Mouse (Mus musculus) MEL (cell line): Measurements from ENCODE around the gene Epb41. TPM values are rescaled to one million over a fixed set of nuclear protein-coding genes. Genes with fewer than 3 reads are reported as not detected.

Experiments
- DNase-seq: peaks from one replicate; pipeline ENCODE4 v3.0.0; 2011; ENCODE audit warnings: low read depth, low spot score
- H3K27ac ChIP-seq: 2 replicates; pipeline ENCODE4 v1.5.1; 2012; ENCODE audit warnings: low read depth, mild to moderate bottlenecking, control low read depth, low read length, moderate library complexity; ENCODE audit not compliant: control insufficient read depth
- H3K27me3 ChIP-seq, 2 experiments: fragments of 150-350 bp in 1 of 2; sonication (generic) in 1 of 2; 2 replicates each; pipeline ENCODE4 v1.6.1; 2012; ENCODE audit warnings: low read length in 2 of 2, mild to moderate bottlenecking in 2 of 2, improper control_type of control experiment in 1 of 2, moderate library complexity in 1 of 2; ENCODE audit not compliant: insufficient read depth in 2 of 2, control insufficient read depth in 1 of 2
- H3K36me3 ChIP-seq, 2 experiments: 2 replicates each; pipeline ENCODE4 v1.6.1; 2012 to 2014; ENCODE audit warnings: low read length in 2 of 2, improper control_type of control experiment in 1 of 2, inconsistent platforms in 1 of 2, mild to moderate bottlenecking in 1 of 2; ENCODE audit not compliant: insufficient read depth in 2 of 2, control insufficient read depth in 1 of 2
- H3K4me1 ChIP-seq, 2 experiments: fragments of 150-350 bp in 1 of 2; sonication (generic) in 1 of 2; 2 replicates each; pipeline ENCODE4 v1.6.1; 2012; ENCODE audit warnings: low read length in 2 of 2, improper control_type of control experiment in 1 of 2, mild to moderate bottlenecking in 1 of 2; ENCODE audit not compliant: insufficient read depth in 2 of 2, control insufficient read depth in 1 of 2
- H3K4me3 ChIP-seq, 2 experiments: fragments of 150-350 bp in 1 of 2; sonication (generic) in 1 of 2; 2 replicates each; pipeline ENCODE4 v1.5.1; 2012; ENCODE audit warnings: low read depth in 2 of 2, low read length in 2 of 2, mild to moderate bottlenecking in 2 of 2, moderate library complexity in 2 of 2, control low read depth in 1 of 2, improper control_type of control experiment in 1 of 2; ENCODE audit not compliant: control insufficient read depth in 1 of 2, insufficient read depth in 1 of 2
- H3K79me2 ChIP-seq: 2 replicates; pipeline ENCODE4 v1.6.1; 2012; ENCODE audit warnings: mild to moderate bottlenecking, low read length, moderate library complexity; ENCODE audit not compliant: control insufficient read depth, poor library complexity, insufficient read depth
- H3K9ac ChIP-seq: 2 replicates; pipeline ENCODE4 v1.6.1; 2012; ENCODE audit warnings: low read depth, mild to moderate bottlenecking, control low read depth, low read length, moderate library complexity; ENCODE audit not compliant: control insufficient read depth, poor library complexity, severe bottlenecking
- H3K9me3 ChIP-seq: fragments of 150-350 bp; sonication (generic); replicated peaks from 2 replicates; pipeline ENCODE4 v1.6.1; 2012; ENCODE audit warnings: mild to moderate bottlenecking, low read length, improper control_type of control experiment, moderate library complexity; ENCODE audit not compliant: insufficient read depth
- CHD1 ChIP-seq: IDR thresholded peaks from 2 replicates; pipeline ENCODE4 v1.6.1; 2012; ENCODE audit warnings: low read depth, mild to moderate bottlenecking, inconsistent platforms, low read length, improper control_type of control experiment
- CTCF ChIP-seq, 3 experiments: IDR thresholded peaks in 2 of 3; conservative IDR thresholded peaks in 1 of 3; 2 replicates each; pipeline ENCODE4 v1.5.1; 2011 to 2012; ENCODE audit warnings: low read length in 3 of 3, low read depth in 2 of 3, mild to moderate bottlenecking in 2 of 3, improper control_type of control experiment in 1 of 3, inconsistent platforms in 1 of 3, mixed read lengths in 1 of 3, moderate library complexity in 1 of 3; ENCODE audit not compliant: control insufficient read depth in 1 of 3, insufficient read depth in 1 of 3, poor library complexity in 1 of 3, severe bottlenecking in 1 of 3
- ELF1 ChIP-seq: IDR thresholded peaks from 2 replicates; pipeline ENCODE4 v1.6.1; 2014; ENCODE audit warnings: low read depth, mild to moderate bottlenecking, inconsistent platforms, low read length, improper control_type of control experiment, moderate library complexity
- EP300 ChIP-seq, 2 experiments: IDR thresholded peaks; 2 replicates each; pipeline ENCODE4 v1.6.1; 2011; ENCODE audit warnings: improper control_type of control experiment in 2 of 2, low read length in 2 of 2, low read depth in 1 of 2, mild to moderate bottlenecking in 1 of 2
- ETS1 ChIP-seq: IDR thresholded peaks from 2 replicates; pipeline ENCODE4 v1.6.1; 2012; ENCODE audit warnings: low read depth, mild to moderate bottlenecking, inconsistent platforms, low read length, improper control_type of control experiment, moderate library complexity
- GATA1 ChIP-seq: IDR thresholded peaks from 2 replicates; pipeline ENCODE4 v1.6.1; 2011; ENCODE audit warnings: low read depth, low read length, improper control_type of control experiment
- HCFC1 ChIP-seq: IDR thresholded peaks from 2 replicates; pipeline ENCODE4 v1.6.1; 2012; ENCODE audit warnings: low read depth, mild to moderate bottlenecking, inconsistent platforms, low read length, improper control_type of control experiment, moderate library complexity
- MAX ChIP-seq: IDR thresholded peaks from 2 replicates; pipeline ENCODE4 v1.6.1; 2011; ENCODE audit warnings: low read length, improper control_type of control experiment
- MAZ ChIP-seq: IDR thresholded peaks from 2 replicates; pipeline ENCODE4 v1.6.1; 2012; ENCODE audit warnings: low read depth, mild to moderate bottlenecking, inconsistent platforms, low read length, improper control_type of control experiment
- MEF2A ChIP-seq: IDR thresholded peaks from 2 replicates; pipeline ENCODE4 v1.6.1; 2014; ENCODE audit warnings: low read depth, mild to moderate bottlenecking, inconsistent platforms, low read length, improper control_type of control experiment; ENCODE audit not compliant: poor library complexity, insufficient replicate concordance, severe bottlenecking; ENCODE audit errors: extremely low read depth
- MXI1 ChIP-seq: IDR thresholded peaks from 2 replicates; pipeline ENCODE4 v1.6.1; 2011; ENCODE audit warnings: mild to moderate bottlenecking, low read depth, low read length, improper control_type of control experiment
- MYC ChIP-seq: IDR thresholded peaks from 2 replicates; pipeline ENCODE4 v1.6.1; 2011; ENCODE audit warnings: low read depth, mild to moderate bottlenecking, low read length, improper control_type of control experiment, moderate library complexity
- NELFE ChIP-seq: IDR thresholded peaks from 2 replicates; pipeline ENCODE4 v1.6.1; 2011; ENCODE audit warnings: low read depth, low read length, improper control_type of control experiment
- POLR2AphosphoS5 ChIP-seq: IDR thresholded peaks from 2 replicates; pipeline ENCODE4 v1.6.1; 2012; ENCODE audit warnings: low read depth, borderline replicate concordance, mild to moderate bottlenecking, inconsistent platforms, low read length, moderate library complexity, mixed read lengths
- RCOR1 ChIP-seq: IDR thresholded peaks from 2 replicates; pipeline ENCODE4 v1.6.1; 2012; ENCODE audit warnings: low read depth, mild to moderate bottlenecking, inconsistent platforms, low read length, improper control_type of control experiment
- SIN3A ChIP-seq: IDR thresholded peaks from 2 replicates; pipeline ENCODE4 v1.6.1; 2012; ENCODE audit warnings: low read length, improper control_type of control experiment, inconsistent platforms
- TAL1 ChIP-seq: IDR thresholded peaks from 2 replicates; pipeline ENCODE4 v1.6.1; 2012; ENCODE audit warnings: mild to moderate bottlenecking, inconsistent platforms, low read length, moderate library complexity, mixed read lengths
- TCF12 ChIP-seq: IDR thresholded peaks from 2 replicates; pipeline ENCODE4 v1.6.1; 2014; ENCODE audit warnings: low read depth, mild to moderate bottlenecking, inconsistent platforms, low read length, improper control_type of control experiment, moderate library complexity
- ZC3H11A ChIP-seq: IDR thresholded peaks from 2 replicates; pipeline ENCODE4 v1.6.1; 2012; ENCODE audit warnings: low read depth, mild to moderate bottlenecking, inconsistent platforms, low read length, improper control_type of control experiment
- ZMIZ1 ChIP-seq: IDR thresholded peaks from 2 replicates; pipeline ENCODE4 v1.6.1; 2012; ENCODE audit warnings: low read depth, mild to moderate bottlenecking, inconsistent platforms, low read length, improper control_type of control experiment, moderate library complexity
- ZNF384 ChIP-seq: IDR thresholded peaks from 2 replicates; pipeline ENCODE4 v1.6.1; 2012; ENCODE audit warnings: low read depth, mild to moderate bottlenecking, inconsistent platforms, low read length, improper control_type of control experiment
- polyA plus RNA-seq, 2 experiments: library from polyadenylated mRNA; stranded (reverse) in 1 of 2; unstranded in 1 of 2; fragments of >175 nt in 1 of 2; fragments of >200 nt in 1 of 2; gene quantifications; 2 replicates each; pipeline versions ENCODE4 v1.2.1 to v1.2.4; 2012; ENCODE audit warnings: low replicate concordance in 2 of 2, low read depth in 1 of 2; ENCODE audit not compliant: insufficient read length in 2 of 2, insufficient read depth in 1 of 2, missing spikeins in 1 of 2
- total RNA-seq: library from RNA; depleted of rRNA; stranded (reverse); fragments of 300-350 nt; gene quantifications from 2 replicates; pipeline ENCODE4 v1.2.3, GENCODE M21; 2012

Gene Epb41
- total and polyA plus RNA-seq, 3 experiments = 36.5 to 115 (median 44.3) TPM

- peak; percentile 37 for DNase-seq
- Histone ChIP-seq H3K36me3 (peaks cover 0 to 35% of the 10 kb centered on the region in 2 experiments; a peak in 2 of 4 replicates), H3K9me3 (no peaks in the 10 kb centered on the region), H3K4me1 (peaks cover 18 to 19% of the 10 kb centered on the region in 2 experiments), H3K9ac (no peak overlapping the region), H3K27me3 (no peaks in the 10 kb centered on the region), H3K4me3 (no peak overlapping the region), H3K27ac (peak overlapping the region; percentile 29; the same call in 1 of the 2 replicates), H3K79me2 (peaks cover 50% of the 10 kb centered on the region)
- TF ChIP-seq POLR2AphosphoS5 (no peak), ZNF384 (peak; percentile 59)
Observed at GRCm38 (mm10) chr4:132041471-132042332, 33.4 kb downstream of the Epb41 start.

DNA sequence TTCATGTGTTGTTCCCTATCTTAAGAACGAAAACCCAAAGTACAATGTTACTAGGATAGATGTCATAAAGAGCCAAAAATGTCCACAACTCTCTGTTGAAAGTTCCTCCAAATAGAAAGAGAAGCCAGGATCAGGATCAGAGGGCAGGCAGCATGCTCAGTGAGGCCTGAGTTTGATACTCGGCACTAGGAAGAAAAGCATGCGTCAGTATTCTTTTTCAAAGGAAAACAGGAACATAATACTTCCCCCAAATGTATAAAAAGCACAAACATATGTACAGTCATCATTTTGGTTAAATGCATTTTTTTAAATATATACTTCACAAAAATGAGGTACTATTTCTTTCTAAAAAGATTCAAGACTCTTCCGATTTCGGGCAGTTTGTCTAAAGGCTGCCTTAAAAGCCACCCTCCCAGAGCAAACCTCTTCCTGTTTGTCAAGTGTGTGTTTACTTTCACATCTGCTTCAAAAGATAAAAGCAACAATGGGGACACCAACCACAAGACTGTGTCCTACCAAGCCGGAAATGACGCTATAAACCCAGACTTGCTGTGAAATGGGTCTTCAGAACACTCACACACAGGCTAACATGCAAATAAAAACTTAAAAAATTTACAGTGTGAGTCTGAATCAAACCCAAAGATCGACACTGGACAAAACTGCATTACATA lies 35.0 kb downstream of the Epb41 start:
- Histone ChIP-seq H3K27ac (peak overlapping the region; percentile 86), H3K9ac (peak overlapping the region; percentile 60), H3K4me3 (peak overlapping the region; percentile 24 to 64), H3K79me2 (peaks cover 43% of the 10 kb centered on the region), H3K27me3 (no peaks in the 10 kb centered on the region), H3K36me3 (peaks cover 0 to 35% of the 10 kb centered on the region in 2 experiments; a peak in 2 of 4 replicates), H3K4me1 (peaks cover 16 to 18% of the 10 kb centered on the region in 2 experiments), H3K9me3 (no peaks in the 10 kb centered on the region)
- peak; percentile 90 for DNase-seq
- TF ChIP-seq MEF2A = no peak
- 0 out of 2 replicates have a peak, but pooled peaks have one; percentile 25 for TF ChIP-seq MAZ
- TF ChIP-seq MAX = peak; percentile 23; the same call in 1 of the 2 replicates
- TF ChIP-seq TAL1 = peak; percentile 87
- TF ChIP-seq ZNF384 = 0 out of 2 replicates have a peak, but pooled peaks have one; percentile 4
- no peak for TF ChIP-seq CTCF (IDR thresholded peaks at IDR 0.05 in 2 of 3, conservative IDR thresholded peaks at IDR 0.05 in 1 of 3; ENCODE audit: control insufficient read depth in 1 of 3, insufficient read depth in 1 of 3, low read depth in 2 of 3, low read length in 3 of 3, poor library complexity in 1 of 3, severe bottlenecking in 1 of 3)
- TF ChIP-seq TCF12 = peak; percentile 77
- peak; percentile 54 for TF ChIP-seq MXI1
- TF ChIP-seq RCOR1 = 0 out of 2 replicates have a peak, but pooled peaks have one; percentile 45
- peak; percentile 94 for TF ChIP-seq ETS1
- TF ChIP-seq EP300 (IDR thresholded peaks at IDR 0.05; ENCODE audit: low read depth in 1 of 2, low read length in 2 of 2) = peak; percentile 73 to 79; a peak in 3 of 4 replicates
- peak; percentile 86 for TF ChIP-seq GATA1
- no peak for TF ChIP-seq ZMIZ1
- peak; percentile 69; the same call in 1 of the 2 replicates for TF ChIP-seq ELF1
- TF ChIP-seq ZC3H11A = 0 out of 2 replicates have a peak, but pooled peaks have one; percentile 4
- peak; percentile 93 for TF ChIP-seq SIN3A
- TF ChIP-seq NELFE = no peak
- TF ChIP-seq HCFC1 = peak; percentile 57; the same call in 1 of the 2 replicates
- TF ChIP-seq CHD1 = 0 out of 2 replicates have a peak, but pooled peaks have one; percentile 7
- peak; percentile 71; the same call in 1 of the 2 replicates for TF ChIP-seq MYC
